Mouse (Mus musculus): Measurements from ENCODE around the gene Hapln1. TPM values are rescaled to one million over a fixed set of nuclear protein-coding genes. Genes with fewer than 3 reads are reported as not detected.

Hapln1 gene
- polyA plus RNA-seq, 1 experiment from 2014 or later, result 2.8 TPM

DNA sequence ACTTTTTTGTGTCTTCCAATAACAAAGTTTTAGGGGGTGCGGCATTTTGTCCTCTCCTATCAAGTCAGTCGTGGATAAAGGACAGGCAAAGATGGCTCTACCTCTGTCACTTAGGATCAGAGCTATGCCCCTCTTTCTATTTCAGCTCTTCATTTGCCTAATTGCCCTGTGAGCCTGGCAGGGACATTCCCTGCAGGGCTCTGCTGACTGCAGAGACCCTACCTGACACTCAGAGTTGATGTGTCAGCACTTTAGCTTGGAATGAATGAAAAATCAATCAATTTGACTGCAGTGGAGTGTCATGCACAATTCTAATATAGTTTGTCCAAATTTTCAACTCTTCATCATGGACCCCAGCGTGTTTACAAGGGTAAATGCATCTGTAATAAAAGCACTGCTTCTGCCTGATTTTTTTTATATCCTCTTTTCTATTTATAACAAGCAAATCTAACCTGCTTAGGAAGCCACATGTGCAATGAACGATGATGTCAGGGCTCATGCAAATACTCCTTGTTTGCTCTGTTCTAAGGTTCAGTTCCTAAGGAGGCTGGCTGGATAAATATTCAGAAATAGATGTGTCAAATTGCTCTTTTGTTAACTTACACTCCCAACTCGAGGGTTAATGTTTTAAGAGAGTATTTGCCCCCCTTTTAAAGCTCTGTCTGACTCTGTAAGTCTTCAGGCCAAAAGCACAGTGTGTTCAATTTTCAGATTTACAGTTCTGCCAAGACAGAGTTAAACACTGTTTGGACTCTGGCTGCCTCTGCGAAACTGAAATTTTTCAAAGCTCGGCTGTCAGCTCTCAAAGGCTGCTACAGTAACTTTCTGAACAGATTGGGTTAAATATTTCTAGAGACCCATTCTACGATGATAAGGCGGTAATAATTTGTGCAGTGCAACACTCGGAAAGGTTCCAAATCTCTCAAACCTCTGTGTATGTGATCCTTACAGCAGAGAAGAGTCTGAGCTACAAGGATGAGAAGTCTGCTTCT lies 44.4 kb downstream of the Hapln1 start:
- no peak overlapping the region for H3K27ac ChIP-seq (ENCODE audit: low read length)

DNA sequence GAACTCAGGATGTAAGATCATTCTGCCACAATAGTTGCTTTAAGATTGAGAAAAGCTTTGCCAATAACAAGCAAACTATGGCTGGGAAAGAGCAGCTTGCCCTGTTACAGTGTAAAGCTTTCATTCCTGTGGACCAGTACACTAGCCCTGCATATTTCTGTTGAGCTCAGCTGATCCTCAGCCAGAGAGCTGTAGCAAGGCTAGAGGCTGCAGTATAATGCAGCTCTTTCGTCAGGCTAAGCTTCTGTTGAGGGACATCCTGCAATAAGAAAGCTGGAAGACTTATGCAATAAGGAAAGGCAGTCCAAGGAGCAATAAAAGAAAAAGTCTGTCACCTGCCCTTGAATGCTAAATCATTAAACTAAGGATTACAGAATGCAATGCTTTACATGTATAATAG lies 45.5 kb downstream of the Hapln1 start:
- no peaks in the 10 kb centered on the region for H3K4me1 ChIP-seq (ENCODE audit: control insufficient read depth, insufficient read depth, low read length)
- no peak overlapping the region for H3K9ac ChIP-seq (ENCODE audit: low read length)
- no peak for ATAC-seq (replicated peaks; ENCODE audit: extremely low read depth, insufficient read depth, low FRiP score)
- WGBS, result 61% methylated on average over 1 of the region's 1 CpGs
- H3K27ac ChIP-seq (ENCODE audit: low read length), result no peak overlapping the region
- H3K27me3 ChIP-seq (ENCODE audit: control insufficient read depth, insufficient read depth, low read length), result no peaks in the 10 kb centered on the region
- no peak overlapping the region for H3K4me3 ChIP-seq (ENCODE audit: low read length)
- no peaks in the 10 kb centered on the region for H3K36me3 ChIP-seq (ENCODE audit: control insufficient read depth, insufficient read depth)
- no peak overlapping the region for H3K4me2 ChIP-seq (ENCODE audit: low read depth, low read length)
- H3K9me3 ChIP-seq (replicated peaks; ENCODE audit: control insufficient read depth, low read length), result no peaks in the 10 kb centered on the region

More for the DNA sequence above, 44.4 kb downstream of the Hapln1 start:
- Histone ChIP-seq H3K9me3 (replicated peaks; ENCODE audit: control insufficient read depth, low read length) (no peaks in the 10 kb centered on the region), H3K27me3 (ENCODE audit: control insufficient read depth, insufficient read depth, low read length) (no peaks in the 10 kb centered on the region), H3K9ac (ENCODE audit: low read length) (no peak overlapping the region), H3K4me3 (ENCODE audit: low read length) (no peak overlapping the region), H3K36me3 (ENCODE audit: control insufficient read depth, insufficient read depth) (no peaks in the 10 kb centered on the region), H3K4me1 (ENCODE audit: control insufficient read depth, insufficient read depth, low read length) (no peaks in the 10 kb centered on the region), H3K4me2 (ENCODE audit: low read depth, low read length) (peak overlapping the region; percentile 18; the same call in 1 of the 2 replicates)
- no peak for ATAC-seq (replicated peaks; ENCODE audit: extremely low read depth, insufficient read depth, low FRiP score)
- 45% methylated on average over 10 of the region's 10 CpGs for WGBS

DNA sequence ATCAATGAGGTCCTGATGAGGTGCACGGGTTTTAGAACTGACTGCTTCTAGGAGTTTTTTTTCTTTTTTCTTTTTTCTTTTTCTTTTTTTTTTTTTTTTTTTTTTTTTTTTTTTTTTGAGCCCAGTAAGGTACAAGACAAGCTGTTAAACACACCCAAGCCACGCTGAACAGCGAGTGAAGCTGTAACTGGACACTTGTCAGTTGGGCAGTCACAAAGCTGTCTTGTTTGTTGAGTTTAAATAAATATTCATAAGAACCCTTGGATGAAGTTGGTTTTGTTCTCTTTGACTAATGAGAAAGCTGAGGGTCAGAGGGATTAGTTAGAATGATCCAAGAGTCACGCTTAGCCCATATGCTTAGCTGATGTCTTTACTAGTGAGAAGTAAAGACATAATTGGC lies 55.5 kb downstream of the Hapln1 start:
- WGBS, result 71% methylated on average over 4 of the region's 4 CpGs
- H3K36me3 ChIP-seq (ENCODE audit: control insufficient read depth, insufficient read depth), result no peaks in the 10 kb centered on the region; the same call in 1 of the 2 replicates
- no peak for ATAC-seq (replicated peaks; ENCODE audit: extremely low read depth, insufficient read depth, low FRiP score)
- H3K4me1 ChIP-seq (ENCODE audit: control insufficient read depth, insufficient read depth, low read length), result no peaks in the 10 kb centered on the region; the same call in 1 of the 2 replicates
- peaks cover 5% of the 10 kb centered on the region for H3K9me3 ChIP-seq (replicated peaks; ENCODE audit: control insufficient read depth, low read length)
- H3K27ac ChIP-seq (ENCODE audit: low read length), result no peak overlapping the region
- H3K4me2 ChIP-seq (ENCODE audit: low read depth, low read length), result no peak overlapping the region
- no peak overlapping the region for H3K4me3 ChIP-seq (ENCODE audit: low read length)
- H3K9ac ChIP-seq (ENCODE audit: low read length), result no peak overlapping the region
- no peaks in the 10 kb centered on the region for H3K27me3 ChIP-seq (ENCODE audit: control insufficient read depth, insufficient read depth, low read length)

DNA sequence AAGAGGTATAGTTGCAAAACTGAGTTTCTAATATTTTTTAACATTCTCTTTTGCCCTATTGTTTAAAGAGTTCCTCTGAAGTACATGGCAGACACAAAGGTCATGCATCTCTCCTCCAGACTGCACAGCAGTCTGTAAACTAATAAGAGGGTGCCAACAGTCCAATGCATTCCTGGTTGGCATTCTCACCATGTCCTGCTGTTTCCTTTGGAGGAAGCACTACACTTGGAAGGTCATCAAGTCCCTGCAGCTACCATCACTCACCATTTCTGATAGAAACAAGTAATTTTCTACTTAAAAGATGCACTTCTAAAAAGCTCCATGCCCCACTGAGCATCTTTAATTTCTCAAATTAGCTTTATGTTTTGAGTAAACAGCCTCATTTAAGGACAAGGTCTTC lies 57.8 kb downstream of the Hapln1 start:
- H3K9ac ChIP-seq (ENCODE audit: low read length), result no peak overlapping the region
- H3K36me3 ChIP-seq (ENCODE audit: control insufficient read depth, insufficient read depth), result no peaks in the 10 kb centered on the region; the same call in 1 of the 2 replicates
- no peaks in the 10 kb centered on the region; the same call in 1 of the 2 replicates for H3K4me1 ChIP-seq (ENCODE audit: control insufficient read depth, insufficient read depth, low read length)
- no peak for ATAC-seq (replicated peaks; ENCODE audit: extremely low read depth, insufficient read depth, low FRiP score)
- H3K9me3 ChIP-seq (replicated peaks; ENCODE audit: control insufficient read depth, low read length), result peaks cover 5% of the 10 kb centered on the region
- no peak overlapping the region for H3K4me3 ChIP-seq (ENCODE audit: low read length)
- H3K4me2 ChIP-seq (ENCODE audit: low read depth, low read length), result no peak overlapping the region
- no peaks in the 10 kb centered on the region for H3K27me3 ChIP-seq (ENCODE audit: control insufficient read depth, insufficient read depth, low read length)
- H3K27ac ChIP-seq (ENCODE audit: low read length), result no peak overlapping the region

DNA sequence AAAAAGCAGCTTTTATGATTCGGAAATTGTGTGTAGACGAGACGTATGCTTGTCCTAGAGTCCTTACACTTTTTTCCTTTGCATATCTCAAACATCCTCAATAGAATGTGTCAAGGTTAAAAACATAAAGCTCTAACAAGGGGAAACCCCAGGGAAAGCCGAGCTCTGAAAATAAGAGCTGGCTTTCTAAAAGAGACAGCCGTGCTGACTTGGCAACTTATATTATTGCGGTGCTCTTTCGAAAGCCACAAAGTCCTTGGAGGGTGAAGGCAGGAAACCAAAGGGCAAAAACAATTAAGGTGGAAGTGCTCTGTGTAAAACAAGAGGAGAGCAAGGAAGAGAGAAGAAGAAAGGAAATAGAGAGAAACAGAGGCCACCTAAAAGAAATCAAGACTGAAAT lies 60.9 kb downstream of the Hapln1 start:
- ATAC-seq (replicated peaks; ENCODE audit: extremely low read depth, insufficient read depth, low FRiP score), result no peak
- Histone ChIP-seq H3K36me3 (ENCODE audit: control insufficient read depth, insufficient read depth) (no peaks in the 10 kb centered on the region), H3K27ac (ENCODE audit: low read length) (no peak overlapping the region), H3K4me1 (ENCODE audit: control insufficient read depth, insufficient read depth, low read length) (no peaks in the 10 kb centered on the region; the same call in 1 of the 2 replicates), H3K4me2 (ENCODE audit: low read depth, low read length) (no peak overlapping the region), H3K4me3 (ENCODE audit: low read length) (no peak overlapping the region), H3K27me3 (ENCODE audit: control insufficient read depth, insufficient read depth, low read length) (no peaks in the 10 kb centered on the region), H3K9ac (ENCODE audit: low read length) (no peak overlapping the region), H3K9me3 (replicated peaks; ENCODE audit: control insufficient read depth, low read length) (no peaks in the 10 kb centered on the region)
- WGBS, result 61% methylated on average over 7 of the region's 7 CpGs

DNA sequence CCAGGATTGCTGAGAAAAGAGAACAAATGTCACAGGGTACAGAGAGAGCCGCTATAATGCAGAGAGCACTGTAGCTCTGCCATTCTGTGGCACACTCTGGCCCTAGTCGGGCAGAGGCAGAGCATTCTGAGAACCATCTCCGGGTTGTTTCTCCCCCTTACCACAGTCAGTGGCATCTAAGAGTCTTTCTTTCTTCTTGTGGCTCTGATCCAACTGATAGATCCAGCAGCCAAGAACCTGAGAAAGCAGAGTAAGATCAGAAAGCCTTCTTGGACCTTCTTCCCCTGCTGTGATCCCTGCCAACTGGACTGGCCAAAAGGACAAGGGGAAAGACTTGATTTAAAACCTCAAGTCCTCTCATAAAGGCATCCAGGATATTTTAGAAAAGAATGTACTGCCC lies 63.7 kb downstream of the Hapln1 start:
- WGBS, result 80% methylated on average over 3 of the region's 3 CpGs
- H3K4me2 ChIP-seq (ENCODE audit: low read depth, low read length), result no peak overlapping the region
- H3K9me3 ChIP-seq (replicated peaks; ENCODE audit: control insufficient read depth, low read length), result no peaks in the 10 kb centered on the region
- H3K4me1 ChIP-seq (ENCODE audit: control insufficient read depth, insufficient read depth, low read length), result no peaks in the 10 kb centered on the region; the same call in 1 of the 2 replicates
- H3K27me3 ChIP-seq (ENCODE audit: control insufficient read depth, insufficient read depth, low read length), result no peaks in the 10 kb centered on the region
- no peak overlapping the region for H3K4me3 ChIP-seq (ENCODE audit: low read length)
- no peaks in the 10 kb centered on the region for H3K36me3 ChIP-seq (ENCODE audit: control insufficient read depth, insufficient read depth)
- H3K27ac ChIP-seq (ENCODE audit: low read length), result no peak overlapping the region
- no peak overlapping the region for H3K9ac ChIP-seq (ENCODE audit: low read length)
- no peak for ATAC-seq (replicated peaks; ENCODE audit: extremely low read depth, insufficient read depth, low FRiP score)

DNA sequence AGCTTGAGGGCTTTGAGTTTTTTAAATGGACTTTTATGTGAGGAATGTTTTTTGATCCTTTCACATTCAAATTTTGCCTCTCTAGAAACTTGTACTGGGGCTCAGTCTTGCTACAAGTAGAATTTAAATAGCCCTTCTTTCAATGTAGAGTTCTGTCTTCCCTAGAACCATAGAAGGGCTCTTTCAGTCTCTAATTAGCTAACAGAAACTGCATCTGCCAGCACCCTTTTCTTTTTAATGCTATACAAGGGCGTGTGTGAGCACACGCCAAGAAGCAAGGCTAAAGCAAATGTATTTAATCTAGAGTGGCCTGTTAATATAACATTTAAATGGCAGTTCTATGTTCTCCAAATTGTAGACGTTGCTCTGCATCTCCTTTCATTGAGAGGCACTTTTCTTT lies 67.8 kb downstream of the Hapln1 start:
- no peak for ATAC-seq (replicated peaks; ENCODE audit: extremely low read depth, insufficient read depth, low FRiP score)

DNA sequence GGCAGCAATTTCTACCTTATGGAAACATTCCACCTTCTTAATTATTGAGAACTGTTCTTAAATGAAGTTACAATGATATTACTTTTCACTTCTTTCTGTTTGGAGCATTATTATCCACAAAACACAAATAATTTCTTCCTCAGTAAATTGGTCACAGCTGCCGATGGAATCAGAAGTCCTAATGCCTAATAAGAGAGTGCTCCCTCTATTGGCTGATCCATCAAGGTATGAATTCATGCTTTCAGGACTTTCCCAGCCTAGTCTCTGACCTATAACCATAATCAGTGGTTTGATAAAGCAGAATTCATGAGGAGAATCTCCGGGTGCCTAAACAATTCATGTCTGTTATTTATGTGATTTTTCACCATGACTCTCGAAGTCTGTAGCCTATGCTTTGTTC lies 79.5 kb downstream of the Hapln1 start:
- Histone ChIP-seq H3K4me3 (ENCODE audit: low read length) (no peak overlapping the region), H3K27ac (ENCODE audit: low read length) (no peak overlapping the region), H3K9ac (ENCODE audit: low read length) (no peak overlapping the region), H3K27me3 (ENCODE audit: control insufficient read depth, insufficient read depth, low read length) (no peaks in the 10 kb centered on the region), H3K4me2 (ENCODE audit: low read depth, low read length) (no peak overlapping the region), H3K9me3 (replicated peaks; ENCODE audit: control insufficient read depth, low read length) (no peaks in the 10 kb centered on the region), H3K36me3 (ENCODE audit: control insufficient read depth, insufficient read depth) (no peaks in the 10 kb centered on the region), H3K4me1 (ENCODE audit: control insufficient read depth, insufficient read depth, low read length) (no peaks in the 10 kb centered on the region)
- ATAC-seq (replicated peaks; ENCODE audit: extremely low read depth, insufficient read depth, low FRiP score), result no peak
- 68% methylated on average over 3 of the region's 3 CpGs for WGBS

More for the DNA sequence above, 67.8 kb downstream of the Hapln1 start:
- Histone ChIP-seq H3K9ac (ENCODE audit: low read length) (no peak overlapping the region), H3K36me3 (ENCODE audit: control insufficient read depth, insufficient read depth) (no peaks in the 10 kb centered on the region), H3K4me3 (ENCODE audit: low read length) (no peak overlapping the region), H3K4me1 (ENCODE audit: control insufficient read depth, insufficient read depth, low read length) (no peaks in the 10 kb centered on the region), H3K4me2 (ENCODE audit: low read depth, low read length) (no peak overlapping the region), H3K27ac (ENCODE audit: low read length) (no peak overlapping the region), H3K9me3 (replicated peaks; ENCODE audit: control insufficient read depth, low read length) (no peaks in the 10 kb centered on the region), H3K27me3 (ENCODE audit: control insufficient read depth, insufficient read depth, low read length) (no peaks in the 10 kb centered on the region)
- WGBS, result 77% methylated on average over 3 of the region's 3 CpGs

DNA sequence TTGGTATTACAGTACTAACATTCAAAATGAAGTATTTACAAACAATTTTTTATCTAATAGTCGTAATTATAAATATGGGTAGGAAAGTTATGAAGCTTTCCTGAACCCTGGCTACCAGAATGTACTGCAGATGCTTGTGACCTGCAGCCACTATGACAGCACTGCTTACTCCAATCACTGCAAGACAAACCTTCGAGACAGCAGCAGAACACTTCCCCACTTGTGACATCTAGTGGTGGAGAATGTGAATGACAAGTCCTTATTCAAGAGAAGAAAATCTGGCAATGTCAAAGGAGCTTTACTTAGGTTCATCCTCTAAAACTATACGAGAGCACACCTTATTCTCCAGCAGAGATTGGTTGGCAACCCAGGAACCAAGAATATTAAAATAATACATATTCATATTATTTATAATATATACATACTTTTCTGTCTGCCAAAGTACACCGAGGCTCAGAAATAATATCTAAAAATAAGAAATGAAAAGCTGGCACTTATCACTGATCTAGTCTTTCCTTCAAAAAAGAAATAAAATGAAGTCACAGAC lies 94.6 kb downstream of the Hapln1 start:
- H3K36me3 ChIP-seq (ENCODE audit: control insufficient read depth, insufficient read depth), result no peaks in the 10 kb centered on the region
- 29% methylated on average over 4 of the region's 4 CpGs for WGBS
- no peaks in the 10 kb centered on the region for H3K27me3 ChIP-seq (ENCODE audit: control insufficient read depth, insufficient read depth, low read length)
- no peak overlapping the region for H3K4me2 ChIP-seq (ENCODE audit: low read depth, low read length)
- no peak overlapping the region for H3K27ac ChIP-seq (ENCODE audit: low read length)
- no peak for ATAC-seq (replicated peaks; ENCODE audit: extremely low read depth, insufficient read depth, low FRiP score)
- no peaks in the 10 kb centered on the region for H3K9me3 ChIP-seq (replicated peaks; ENCODE audit: control insufficient read depth, low read length)
- no peak overlapping the region for H3K9ac ChIP-seq (ENCODE audit: low read length)
- no peaks in the 10 kb centered on the region for H3K4me1 ChIP-seq (ENCODE audit: control insufficient read depth, insufficient read depth, low read length)
- H3K4me3 ChIP-seq (ENCODE audit: low read length), result no peak overlapping the region
